Mouse (Mus musculus) bone marrow, adult 2 months (tissue): ENCODE results near the gene Morc1.

Experiments used
- CTCF ChIP-seq: fragments of 200-500 bp; IDR thresholded peaks from 2 replicates; pipeline ENCODE4 v1.5.1; 2011; ENCODE audit warnings: low read length, control low read depth; ENCODE audit not compliant: control insufficient read depth, insufficient read depth
- POLR2A ChIP-seq: fragments of 200-500 bp; IDR thresholded peaks from 2 replicates; pipeline ENCODE4 v1.6.1; 2011; ENCODE audit warnings: low read depth, mild to moderate bottlenecking, control low read depth, low read length, borderline replicate concordance; ENCODE audit not compliant: control insufficient read depth

GRCm38 (mm10) chr16:48479266-48479848 is 48.3 kb downstream of the Morc1 start:
- TF ChIP-seq CTCF (no peak), POLR2A (no peak)
